Mouse (Mus musculus): Measurements from ENCODE around the gene Tgm3.

DNA sequence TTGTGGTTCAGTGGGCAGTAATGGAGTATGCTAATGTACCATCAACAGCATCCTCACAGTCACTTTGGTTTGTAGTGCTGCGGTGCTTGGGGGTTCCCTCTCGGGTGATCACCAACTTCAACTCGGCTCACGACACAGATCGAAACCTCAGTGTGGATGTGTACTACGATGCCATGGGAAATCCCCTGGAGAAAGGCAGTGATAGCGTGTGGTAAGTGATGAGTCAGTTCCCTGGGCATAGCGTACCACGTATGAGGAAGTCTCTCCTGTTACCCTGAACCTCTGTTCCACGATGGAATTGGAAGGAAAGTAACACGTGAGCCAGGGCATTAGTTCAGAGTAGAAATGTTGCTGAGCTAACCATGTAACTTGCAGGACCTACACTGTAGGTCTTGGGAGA lies 17.7 kb downstream of the Tgm3 start:
- TF ChIP-seq POLR2A (IDR thresholded peaks at IDR 0.05; ENCODE audit: extremely low read depth, insufficient read depth, low read length) (no peak), CTCF (IDR thresholded peaks at IDR 0.05; ENCODE audit: low read depth, low read length) (no peak)

Data from liver, adult 2 months (tissue).